ENCODE assay signal across 8 mouse cellular contexts in the genomic region with DNA sequence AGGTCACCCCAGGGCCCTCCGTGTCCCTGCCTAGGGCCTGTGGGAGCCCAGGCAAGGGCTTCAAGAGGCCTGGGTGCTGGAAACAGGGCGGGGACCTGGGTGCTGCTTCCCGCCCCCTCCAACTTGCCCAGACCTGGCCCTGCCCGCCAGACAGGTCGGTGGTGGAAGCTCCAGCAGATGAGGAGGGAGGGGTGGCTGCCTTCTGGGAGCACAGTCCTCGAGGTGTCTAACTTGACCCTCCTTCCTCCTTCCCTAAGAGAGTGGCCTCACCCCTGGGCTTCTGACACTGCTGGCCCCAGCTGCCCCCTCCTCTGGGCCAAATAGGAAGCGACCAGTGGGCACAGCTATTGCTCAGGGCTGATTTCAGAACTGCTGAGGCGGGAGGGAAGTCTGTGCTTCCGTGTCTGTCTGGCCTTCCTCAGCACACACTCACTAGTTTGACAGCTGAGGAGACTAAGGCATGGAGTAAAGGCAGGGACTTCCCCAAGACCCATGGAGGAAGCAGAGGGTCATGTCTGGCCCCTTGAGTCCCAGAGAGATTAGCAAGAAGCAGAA. TPM values are rescaled to one million over a fixed set of nuclear protein-coding genes. Genes with fewer than 3 reads are reported as not detected.
A peak's percentile ranks its signal among the peaks of the same experiment; 100 is the strongest.
DNase-seq lines count a peak whose midpoint lies in the region; ATAC-seq and TF ChIP-seq lines count a peak whose summit lies in the region.

Gene Gna15 (minus strand): TSS at position 175 of the 555 bp plus-strand sequence.

- H3K9me3 ChIP-seq in embryonic facial prominence, embryonic 15.5 days (replicated peaks), result no peaks in the 10 kb centered on the region
- no peaks in the 10 kb centered on the region for H3K9me3 ChIP-seq in liver, embryonic 11.5 days (ENCODE audit: control insufficient read depth, low read length)
- no peaks in the 10 kb centered on the region for H3K9me3 ChIP-seq in stomach, postnatal 0 days (ENCODE audit: control insufficient read depth, low read length)
- H3K9me3 ChIP-seq in midbrain, embryonic 13.5 days, result no peaks in the 10 kb centered on the region

- H3K4me2 ChIP-seq in embryonic facial prominence, embryonic 15.5 days (replicated peaks), result peak within 1 kb of the TSS; percentile 28
- peak within 1 kb of the TSS; percentile 79 for H3K4me2 ChIP-seq in liver, embryonic 11.5 days
- peak within 1 kb of the TSS; percentile 39; the same call in 1 of the 2 replicates for H3K4me2 ChIP-seq in stomach, postnatal 0 days (replicated peaks; ENCODE audit: low read depth)
- H3K4me2 ChIP-seq in midbrain, embryonic 13.5 days (replicated peaks), result no peak within 1 kb of the TSS

- H3K4me1 ChIP-seq in spleen, adult 2 months (ENCODE audit: control insufficient read depth, insufficient read depth, insufficient read length), result peaks cover 26% of the 10 kb centered on the region; the same call in 1 of the 2 replicates
- H3K4me1 ChIP-seq in embryonic facial prominence, embryonic 15.5 days, result peaks cover 11% of the 10 kb centered on the region; the same call in 1 of the 2 replicates
- peaks cover 36% of the 10 kb centered on the region for H3K4me1 ChIP-seq in liver, embryonic 11.5 days (replicated peaks; ENCODE audit: control insufficient read depth, insufficient read depth, low read length)
- H3K4me1 ChIP-seq in stomach, postnatal 0 days (replicated peaks; ENCODE audit: control insufficient read depth, insufficient read depth), result no peaks in the 10 kb centered on the region
- H3K4me1 ChIP-seq in midbrain, embryonic 13.5 days (replicated peaks), result no peaks in the 10 kb centered on the region

- H3K27me3 ChIP-seq in spleen, adult 2 months (ENCODE audit: control insufficient read depth, insufficient read depth, low read length), result no peaks in the 10 kb centered on the region
- 0 out of 2 replicates have a peak, but pooled peaks cover 3% of the 10 kb centered on the region for H3K27me3 ChIP-seq in embryonic facial prominence, embryonic 15.5 days
- 0 out of 2 replicates have a peak, but pooled peaks cover 2% of the 10 kb centered on the region for H3K27me3 ChIP-seq in liver, embryonic 11.5 days (replicated peaks; ENCODE audit: control insufficient read depth, insufficient read depth, low read length)
- no peaks in the 10 kb centered on the region for H3K27me3 ChIP-seq in stomach, postnatal 0 days (ENCODE audit: control insufficient read depth, insufficient read depth, low read length)
- peaks cover 8% of the 10 kb centered on the region for H3K27me3 ChIP-seq in midbrain, embryonic 13.5 days

- peak within 1 kb of the TSS; percentile 78 for H3K27ac ChIP-seq in spleen, adult 2 months (ENCODE audit: insufficient read depth, low read length)
- H3K27ac ChIP-seq in embryonic facial prominence, embryonic 15.5 days (replicated peaks), result peak within 1 kb of the TSS; percentile 72
- peak within 1 kb of the TSS; percentile 89 for H3K27ac ChIP-seq in liver, embryonic 11.5 days (ENCODE audit: low read depth, low read length)
- H3K27ac ChIP-seq in stomach, postnatal 0 days (replicated peaks), result peak within 1 kb of the TSS; percentile 85
- no peak within 1 kb of the TSS for H3K27ac ChIP-seq in midbrain, embryonic 13.5 days

- no peak for TF ChIP-seq EP300 in stomach, postnatal 0 days (optimal IDR thresholded peaks at IDR 0.05)

- peak; percentile 60 for ATAC-seq in embryonic facial prominence, embryonic 15.5 days (ENCODE audit: insufficient number of reproducible peaks, low FRiP score, low TSS enrichment, low read depth)
- peak; percentile 48 for ATAC-seq in liver, embryonic 11.5 days (replicated peaks; ENCODE audit: low FRiP score)
- peak; percentile 62; the same call in 1 of the 2 replicates for ATAC-seq in stomach, postnatal 0 days (ENCODE audit: low FRiP score, low TSS enrichment)
- ATAC-seq in midbrain, embryonic 13.5 days, result no peak

- no peak for TF ChIP-seq CTCF in spleen, adult 2 months (IDR thresholded peaks at IDR 0.05; ENCODE audit: extremely low read depth, insufficient read depth, insufficient read length, insufficient replicate concordance)
- no peak for TF ChIP-seq CTCF in stomach, postnatal 0 days (IDR thresholded peaks at IDR 0.05; ENCODE audit: low read depth)

- no peaks in the 10 kb centered on the region; the same call in 1 of the 2 replicates for H3K36me3 ChIP-seq in spleen, adult 2 months (ENCODE audit: control insufficient read depth, insufficient read depth, low read length)
- H3K36me3 ChIP-seq in embryonic facial prominence, embryonic 15.5 days, result peaks cover 6% of the 10 kb centered on the region; the same call in 1 of the 2 replicates
- no peaks in the 10 kb centered on the region for H3K36me3 ChIP-seq in liver, embryonic 11.5 days (ENCODE audit: control insufficient read depth, insufficient read depth, low read length)
- H3K36me3 ChIP-seq in stomach, postnatal 0 days (ENCODE audit: control insufficient read depth, insufficient read depth, low read length), result 0 out of 2 replicates have a peak, but pooled peaks cover under 1% of the 10 kb centered on the region
- peaks cover 10% of the 10 kb centered on the region for H3K36me3 ChIP-seq in midbrain, embryonic 13.5 days

- TF ChIP-seq POLR2A in spleen, adult 2 months (IDR thresholded peaks at IDR 0.05; ENCODE audit: low read depth, low read length), result no peak; the same call in 1 of the 2 replicates

- no peak within 1 kb of the TSS for H3K9ac ChIP-seq in embryonic facial prominence, embryonic 15.5 days
- H3K9ac ChIP-seq in liver, embryonic 11.5 days (ENCODE audit: low read depth, low read length), result peak within 1 kb of the TSS; percentile 79
- H3K9ac ChIP-seq in stomach, postnatal 0 days (ENCODE audit: low read length), result peak within 1 kb of the TSS; percentile 59
- no peak within 1 kb of the TSS; the same call in 1 of the 2 replicates for H3K9ac ChIP-seq in midbrain, embryonic 13.5 days (replicated peaks)

- H3K4me3 ChIP-seq in spleen, adult 2 months (ENCODE audit: extremely low read depth, insufficient read depth, insufficient read length), result peak within 1 kb of the TSS; percentile 54
- peak within 1 kb of the TSS; percentile 28 for H3K4me3 ChIP-seq in embryonic facial prominence, embryonic 15.5 days (replicated peaks)
- H3K4me3 ChIP-seq in liver, embryonic 11.5 days (ENCODE audit: low read depth, low read length), result peak within 1 kb of the TSS; percentile 56
- H3K4me3 ChIP-seq in stomach, postnatal 0 days (ENCODE audit: low read depth, low read length), result peak within 1 kb of the TSS; percentile 29
- no peak within 1 kb of the TSS for H3K4me3 ChIP-seq in midbrain, embryonic 13.5 days (replicated peaks)

- DNase-seq in spleen, adult 2 months (ENCODE audit: low read depth in 1 of 2, low spot score in 2 of 2), result peak in 1 of 2 experiments; percentile 45
- DNase-seq in spleen, postnatal 14 days (ENCODE audit: low spot score in 2 of 2), result no peak
- DNase-seq in liver, embryonic 11.5 days (ENCODE audit: low spot score), result peak; percentile 65
- DNase-seq in stomach, postnatal 0 days (ENCODE audit: low spot score), result no peak
- no peak for DNase-seq in right cerebral cortex, postnatal 25 days
- DNase-seq in MN1 (ENCODE audit: low spot score), result no peak

- 3% methylated on average over 9 of the region's 9 CpGs for WGBS in spleen, adult 2 months
- WGBS in embryonic facial prominence, embryonic 15.5 days, result 19% methylated on average over 9 of the region's 9 CpGs
- WGBS in liver, embryonic 11.5 days, result 10% methylated on average over 9 of the region's 9 CpGs
- 26% methylated on average over 9 of the region's 9 CpGs for WGBS in stomach, postnatal 0 days
- 35% methylated on average over 9 of the region's 9 CpGs for WGBS in midbrain, embryonic 13.5 days

RNA-seq across cellular contexts. Expression of gene Gna15, which starts in this region (rescaled TPM):
- polyA plus RNA-seq in spleen, adult 2 months (2012; rRNA removed), result 14.8 and 15.1 TPM in 2 replicates
- 4.9 and 6.4 TPM in 2 replicates for polyA plus RNA-seq in embryonic facial prominence, embryonic 15.5 days (2015; fragmentation: Nextera tagmentation; extraction: Ambion mirVana)
- 10.1 and 11.3 TPM in 2 replicates for polyA plus RNA-seq in liver, embryonic 11.5 days (2014; fragmentation: Nextera tagmentation; extraction: Ambion mirVana)
- 9.8 and 10.1 TPM in 2 replicates for polyA plus RNA-seq in stomach, postnatal 0 days (2015; fragmentation: Nextera tagmentation; extraction: Ambion mirVana)
- polyA plus RNA-seq in midbrain, embryonic 13.5 days (2015; fragmentation: Nextera tagmentation; extraction: Ambion mirVana), result 0.94 and 1.0 TPM in 2 replicates

Comparison
In these comparisons a context has a peak if more than half of its experiments do, and no peak if none do; other contexts are left out.
1. H3K9ac ChIP-seq: peak in liver, embryonic 11.5 days (single experiment) and stomach, postnatal 0 days (single experiment); none in embryonic facial prominence, embryonic 15.5 days (single experiment) and midbrain, embryonic 13.5 days (single experiment).